Comparison of ENCODE assay signal across 24 mouse cellular contexts in genomic region chr1:59995646-59996045, GRCm38 (mm10). TPM values are rescaled to one million over a fixed set of nuclear protein-coding genes. Genes with fewer than 3 reads are reported as not detected.
A peak's percentile ranks its signal among the peaks of the same experiment; 100 is the strongest.
DNase-seq lines count a peak whose midpoint lies in the region; TF ChIP-seq lines count a peak whose summit lies in the region.
"Had no signal": no experiment of that assay in that cellular context is flagged by ENCODE, and none has a peak within 500 bp of the region (broad histone marks: within the 10 kb centered on the region; RNA-seq: fewer than 3 reads in every experiment).

No protein-coding gene starts in this region.

- H3K27ac ChIP-seq in layer of hippocampus, adult 2 months, result no peak overlapping the region
- H3K27ac ChIP-seq: forebrain, embryonic 15.5 days; heart, adult 2 months; hindbrain, embryonic 14.5 days; limb, embryonic 13.5 days; liver, embryonic 13.5 days; macrophage; midbrain, embryonic 13.5 days; neural tube, embryonic 13.5 days had no signal

- H3K4me3 ChIP-seq in layer of hippocampus, adult 2 months, result no peak overlapping the region
- H3K4me3 ChIP-seq: forebrain, embryonic 15.5 days; heart, adult 2 months; heart, embryonic 12.5 days; limb, embryonic 13.5 days; liver, embryonic 13.5 days; midbrain, embryonic 13.5 days; neural tube, embryonic 13.5 days had no signal

- peak; percentile 11 for DNase-seq in embryo, embryonic 10.5 days (ENCODE audit: low spot score)
- no peak for DNase-seq in embryo, embryonic 10 days (ENCODE audit: low spot score)
- DNase-seq in layer of hippocampus, adult 2 months (ENCODE audit: low spot score in 2 of 2), result no peak
- DNase-seq in layer of hippocampus, adult 18-20 months (ENCODE audit: low spot score in 2 of 2), result no peak
- DNase-seq in thymus, postnatal 14 days, result peak; percentile 10
- no peak for DNase-seq in thymus, postnatal 10 days (ENCODE audit: low spot score in 2 of 2)
- peak; percentile 18 for DNase-seq in induced T-regulatory cell, adult 2 months (ENCODE audit: low read depth)
- no peak for DNase-seq in T-cell, adult 2 months (ENCODE audit: low spot score)
- DNase-seq: adrenal gland, postnatal 36 days; cerebellum, adult 18-20 months; cerebellum, postnatal 10 days; gastrocnemius, postnatal 36 days; heart, adult 2 months; kidney, adult 9 months; kidney, postnatal 14 days; liver, embryonic 13.5 days; right cerebral cortex, postnatal 4 days had no signal

- TF ChIP-seq CTCF in layer of hippocampus, adult 2 months (conservative IDR thresholded peaks at IDR 0.05), result peak; percentile 34

RNA-seq across cellular contexts. Expression of gene Ica1l, which starts 47.3 kb away (rescaled TPM):
- 10 to 100 TPM; 35.6 to 39.5 TPM for total RNA-seq in layer of hippocampus, adult 2 months (2021)
- 10 to 100 TPM; 33.2 to 38.8 TPM for total RNA-seq in layer of hippocampus, adult 18-20 months (2021)

Comparison
In these comparisons a context has a peak if more than half of its experiments do, and no peak if none do; other contexts are left out.
1. DNase-seq: peak in embryo, embryonic 10.5 days (single experiment), thymus, postnatal 14 days (single experiment) and induced T-regulatory cell, adult 2 months (single experiment); none in embryo, embryonic 10 days (single experiment), layer of hippocampus, adult 2 months (0 of 2), layer of hippocampus, adult 18-20 months (0 of 2), thymus, postnatal 10 days (0 of 2) and T-cell, adult 2 months (single experiment).